Mouse (Mus musculus): ENCODE results near the gene Gm11639. TPM values are rescaled to one million over a fixed set of nuclear protein-coding genes. Genes with fewer than 3 reads are reported as not detected.

The Gm11639 gene
- total and polyA plus RNA-seq, 3 experiments, result 0.02 to 0.05 TPM; not detected in 1

DNA sequence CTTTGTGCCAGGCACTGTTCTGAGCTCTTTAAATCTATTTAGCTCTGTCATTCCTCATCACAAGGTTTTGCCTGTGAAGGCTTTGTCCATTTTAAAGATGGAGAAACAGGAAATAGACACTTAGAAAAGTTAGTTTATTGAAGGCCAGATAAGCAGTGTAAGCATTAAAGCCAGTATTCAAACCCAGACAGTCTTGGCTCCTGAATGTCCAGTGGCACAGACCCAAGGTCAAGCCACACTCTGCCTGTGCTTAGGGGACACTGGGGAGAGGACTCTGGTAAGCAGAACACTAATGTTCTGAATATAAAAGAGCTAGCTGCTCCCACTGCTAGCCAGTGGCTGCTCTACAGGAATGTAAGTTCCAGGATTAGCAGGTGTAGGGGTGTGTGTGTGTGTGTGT lies 21.1 kb upstream of the Gm11639 start:
- no peak overlapping the region for H3K27ac ChIP-seq
- no peaks in the 10 kb centered on the region for H3K79me2 ChIP-seq (replicated peaks; ENCODE audit: control insufficient read depth, insufficient read depth, low read length)
- H3K4me1 ChIP-seq (ENCODE audit: control insufficient read depth, insufficient read depth, low read length), result no peaks in the 10 kb centered on the region; the same call in 1 of the 2 replicates
- no peaks in the 10 kb centered on the region for H3K36me3 ChIP-seq (ENCODE audit: control insufficient read depth, insufficient read depth, low read length)
- no peak for DNase-seq
- no peak overlapping the region for H3K9ac ChIP-seq (ENCODE audit: low read depth, low read length)
- TF ChIP-seq EP300 (IDR thresholded peaks at IDR 0.05; ENCODE audit: insufficient read depth, low read depth, low read length) (no peak), CTCF (IDR thresholded peaks at IDR 0.05) (no peak), POLR2A (IDR thresholded peaks at IDR 0.05; ENCODE audit: insufficient read depth, low read depth, low read length) (no peak)
- H3K27me3 ChIP-seq (ENCODE audit: control insufficient read depth, insufficient read depth, low read length), result no peaks in the 10 kb centered on the region
- H3K4me3 ChIP-seq, result no peak overlapping the region
- intact Hi-C loops (cut with DNase I), result no loop called here

- Histone ChIP-seq H3K27ac (no peak overlapping the region), H3K79me2 (replicated peaks; ENCODE audit: control insufficient read depth, insufficient read depth, low read length) (no peaks in the 10 kb centered on the region), H3K4me3 (no peak overlapping the region), H3K4me1 (ENCODE audit: control insufficient read depth, insufficient read depth, low read length) (no peaks in the 10 kb centered on the region; the same call in 1 of the 2 replicates), H3K9ac (ENCODE audit: low read depth, low read length) (no peak overlapping the region), H3K36me3 (ENCODE audit: control insufficient read depth, insufficient read depth, low read length) (no peaks in the 10 kb centered on the region), H3K27me3 (ENCODE audit: control insufficient read depth, insufficient read depth, low read length) (no peaks in the 10 kb centered on the region)
- 53% methylated on average over 5 of the region's 5 CpGs for WGBS
- intact Hi-C loops (cut with DNase I), result no loop called here
- DNase-seq, result no peak
- TF ChIP-seq POLR2A (IDR thresholded peaks at IDR 0.05; ENCODE audit: insufficient read depth, low read depth, low read length) (no peak), EP300 (IDR thresholded peaks at IDR 0.05; ENCODE audit: insufficient read depth, low read depth, low read length) (no peak), CTCF (IDR thresholded peaks at IDR 0.05) (no peak)
Observed at GRCm38 (mm10) chr11:104667399-104667798, 18.1 kb upstream of the Gm11639 start.

DNA sequence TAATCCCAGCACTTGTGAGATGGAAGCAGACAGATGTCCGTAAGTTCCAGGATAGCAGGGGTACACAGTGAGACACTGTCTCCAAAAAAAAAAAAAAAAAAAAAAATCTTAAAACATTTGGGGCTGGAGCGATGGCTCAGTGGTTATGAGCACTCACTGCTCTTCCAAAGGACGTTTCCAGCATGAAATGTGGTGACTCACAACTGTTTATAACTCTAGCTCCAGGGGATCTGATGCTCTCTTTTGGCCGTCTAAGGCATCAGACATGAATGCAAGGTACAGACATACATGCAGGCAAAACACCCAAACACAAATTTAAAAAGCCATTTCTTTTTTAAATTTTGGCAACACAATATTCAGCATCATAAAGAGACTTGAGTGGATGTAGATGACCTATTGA lies 12.1 kb upstream of the Gm11639 start:
- Histone ChIP-seq H3K27ac (no peak overlapping the region), H3K79me2 (replicated peaks; ENCODE audit: control insufficient read depth, insufficient read depth, low read length) (no peaks in the 10 kb centered on the region), H3K27me3 (ENCODE audit: control insufficient read depth, insufficient read depth, low read length) (no peaks in the 10 kb centered on the region), H3K36me3 (ENCODE audit: control insufficient read depth, insufficient read depth, low read length) (no peaks in the 10 kb centered on the region), H3K9ac (ENCODE audit: low read depth, low read length) (no peak overlapping the region), H3K4me1 (ENCODE audit: control insufficient read depth, insufficient read depth, low read length) (no peaks in the 10 kb centered on the region), H3K4me3 (no peak overlapping the region)
- no peak for DNase-seq
- WGBS, result 78% methylated on average over 4 of the region's 4 CpGs
- intact Hi-C loops (cut with DNase I), result no loop called here
- TF ChIP-seq CTCF (IDR thresholded peaks at IDR 0.05), result no peak
- TF ChIP-seq POLR2A (IDR thresholded peaks at IDR 0.05; ENCODE audit: insufficient read depth, low read depth, low read length), result no peak
- no peak for TF ChIP-seq EP300 (IDR thresholded peaks at IDR 0.05; ENCODE audit: insufficient read depth, low read depth, low read length)

- 84% methylated on average over 11 of the region's 11 CpGs for WGBS
- intact Hi-C loops (cut with DNase I), result no loop called here
- no peak for DNase-seq
- Histone ChIP-seq H3K27ac (no peak overlapping the region), H3K27me3 (ENCODE audit: control insufficient read depth, insufficient read depth, low read length) (no peaks in the 10 kb centered on the region), H3K9ac (ENCODE audit: low read depth, low read length) (no peak overlapping the region), H3K36me3 (ENCODE audit: control insufficient read depth, insufficient read depth, low read length) (no peaks in the 10 kb centered on the region), H3K4me3 (no peak overlapping the region), H3K4me1 (ENCODE audit: control insufficient read depth, insufficient read depth, low read length) (no peaks in the 10 kb centered on the region), H3K79me2 (replicated peaks; ENCODE audit: control insufficient read depth, insufficient read depth, low read length) (no peaks in the 10 kb centered on the region)
- TF ChIP-seq POLR2A (IDR thresholded peaks at IDR 0.05; ENCODE audit: insufficient read depth, low read depth, low read length) (no peak), EP300 (IDR thresholded peaks at IDR 0.05; ENCODE audit: insufficient read depth, low read depth, low read length) (no peak), CTCF (IDR thresholded peaks at IDR 0.05) (no peak)
Observed at GRCm38 (mm10) chr11:104674768-104675167, 10.7 kb upstream of the Gm11639 start.

DNA sequence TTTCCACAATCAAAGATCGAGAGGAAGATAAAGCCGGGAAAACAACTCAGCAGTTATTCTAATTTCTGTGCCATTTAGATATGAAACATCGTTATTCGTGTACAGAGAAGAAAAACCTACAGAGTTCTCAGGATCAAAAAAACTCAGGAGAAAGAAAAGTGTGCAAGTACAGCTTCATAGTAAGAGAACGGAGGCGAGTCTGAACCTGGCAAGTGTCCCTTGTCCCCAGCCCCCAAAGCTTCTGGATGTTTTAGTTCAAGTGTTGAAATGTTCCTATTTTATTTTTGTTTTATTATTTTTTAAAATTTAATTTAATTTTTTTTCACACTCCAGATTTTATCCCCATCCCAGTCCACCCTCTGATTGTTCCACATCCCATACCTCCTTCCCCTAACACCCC lies 7.7 kb downstream of the Gm11639 start:
- no peak for TF ChIP-seq EP300 (IDR thresholded peaks at IDR 0.05; ENCODE audit: insufficient read depth, low read depth, low read length)
- no peak for TF ChIP-seq POLR2A (IDR thresholded peaks at IDR 0.05; ENCODE audit: insufficient read depth, low read depth, low read length)
- TF ChIP-seq CTCF (IDR thresholded peaks at IDR 0.05), result no peak
- no peak for DNase-seq
- intact Hi-C loops (cut with DNase I), result no loop called here
- Histone ChIP-seq H3K27me3 (ENCODE audit: control insufficient read depth, insufficient read depth, low read length) (no peaks in the 10 kb centered on the region), H3K4me3 (no peak overlapping the region), H3K9ac (ENCODE audit: low read depth, low read length) (no peak overlapping the region), H3K36me3 (ENCODE audit: control insufficient read depth, insufficient read depth, low read length) (no peaks in the 10 kb centered on the region), H3K79me2 (replicated peaks; ENCODE audit: control insufficient read depth, insufficient read depth, low read length) (no peaks in the 10 kb centered on the region), H3K4me1 (ENCODE audit: control insufficient read depth, insufficient read depth, low read length) (no peaks in the 10 kb centered on the region; the same call in 1 of the 2 replicates), H3K27ac (no peak overlapping the region)
- 81% methylated on average over 6 of the region's 6 CpGs for WGBS

DNA sequence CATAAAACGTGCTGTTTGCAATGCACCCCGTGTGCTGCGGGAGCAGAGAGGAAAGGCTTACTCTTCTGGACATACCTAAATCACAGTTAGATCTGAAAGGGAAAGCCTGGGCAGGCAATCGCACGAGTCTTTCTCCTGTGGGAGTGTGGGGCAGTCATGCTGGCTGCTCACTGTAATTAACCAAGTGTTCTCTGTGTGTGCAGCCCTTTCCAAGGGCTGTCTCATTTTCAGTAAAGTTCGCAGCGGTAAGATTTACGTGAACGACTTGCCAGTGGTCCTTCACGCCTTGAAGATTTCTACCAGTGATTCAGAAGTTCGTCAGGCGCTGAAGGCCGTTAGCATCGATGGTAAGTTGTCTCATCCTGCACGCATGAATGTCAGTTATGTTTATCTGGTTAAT lies 18.6 kb downstream of the Gm11639 start:
- H3K27ac ChIP-seq, result no peak overlapping the region
- WGBS, result 72% methylated on average over 15 of the region's 15 CpGs
- H3K27me3 ChIP-seq (ENCODE audit: control insufficient read depth, insufficient read depth, low read length), result no peaks in the 10 kb centered on the region
- H3K9ac ChIP-seq (ENCODE audit: low read depth, low read length), result no peak overlapping the region
- intact Hi-C loops (cut with DNase I), result no loop called here
- no peaks in the 10 kb centered on the region for H3K79me2 ChIP-seq (replicated peaks; ENCODE audit: control insufficient read depth, insufficient read depth, low read length)
- H3K4me1 ChIP-seq (ENCODE audit: control insufficient read depth, insufficient read depth, low read length), result no peaks in the 10 kb centered on the region
- no peaks in the 10 kb centered on the region for H3K36me3 ChIP-seq (ENCODE audit: control insufficient read depth, insufficient read depth, low read length)
- DNase-seq, result no peak
- no peak overlapping the region for H3K4me3 ChIP-seq
- TF ChIP-seq EP300 (IDR thresholded peaks at IDR 0.05; ENCODE audit: insufficient read depth, low read depth, low read length) (no peak), POLR2A (IDR thresholded peaks at IDR 0.05; ENCODE audit: insufficient read depth, low read depth, low read length) (no peak), CTCF (IDR thresholded peaks at IDR 0.05) (no peak)
